Mouse (Mus musculus) intestine, embryonic 15.5 days (tissue): Measurements from ENCODE around the gene S100a11. TPM values are rescaled to one million over a fixed set of nuclear protein-coding genes. Genes with fewer than 3 reads are reported as not detected.

Source experiments
- ATAC-seq: fragments of 200-750 bp; cut with Nextera tagmentation; 2 replicates; pipeline ENCODE4 v1.8.0; 2017; ENCODE audit warnings: moderate TSS enrichment, moderate library complexity
- H3K27ac ChIP-seq: fragments of 300-500 bp; sonication (generic); 2 replicates; pipeline ENCODE4 v1.5.1; 2015; ENCODE audit warnings: mild to moderate bottlenecking, inconsistent platforms
- H3K27me3 ChIP-seq: fragments of 300-500 bp; sonication (generic); replicated peaks from 2 replicates; pipeline ENCODE4 v1.6.1; 2015; ENCODE audit warnings: inconsistent platforms
- H3K36me3 ChIP-seq: fragments of 300-500 bp; sonication (generic); 2 replicates; pipeline ENCODE4 v1.6.1; 2015; ENCODE audit warnings: inconsistent platforms
- H3K4me1 ChIP-seq: fragments of 300-500 bp; sonication (generic); replicated peaks from 2 replicates; pipeline ENCODE4 v1.6.1; 2015; ENCODE audit warnings: inconsistent platforms
- H3K4me2 ChIP-seq: fragments of 300-500 bp; sonication (generic); replicated peaks from 2 replicates; pipeline ENCODE4 v1.6.1; 2015; ENCODE audit warnings: mild to moderate bottlenecking, inconsistent platforms
- H3K4me3 ChIP-seq: fragments of 300-500 bp; sonication (generic); replicated peaks from 2 replicates; pipeline ENCODE4 v1.5.1; 2015; ENCODE audit warnings: inconsistent platforms
- H3K9ac ChIP-seq: fragments of 300-500 bp; sonication (generic); 2 replicates; pipeline ENCODE4 v1.6.1; 2015; ENCODE audit warnings: inconsistent platforms
- H3K9me3 ChIP-seq: fragments of 300-500 bp; sonication (generic); 2 replicates; pipeline ENCODE4 v1.6.1; 2016; ENCODE audit warnings: inconsistent platforms
- WGBS: fragments of 180-500 bp; shearing (Covaris S2); methylation state at CpG from one replicate; pipeline ENCODE4 v1.1.7; 2015; 5-methylcytosine and 5-hydroxymethylcytosine counted together
- polyA plus RNA-seq: library from polyadenylated mRNA; unstranded; fragments of >200 nt; fragmentation: Nextera tagmentation; extraction: Ambion mirVana; gene quantifications from 2 replicates; pipeline ENCODE4 v1.2.1, GENCODE M21; 2015

The S100a11 gene
- polyA plus RNA-seq, 1 experiment from 2014 or later, result 951 TPM

DNA sequence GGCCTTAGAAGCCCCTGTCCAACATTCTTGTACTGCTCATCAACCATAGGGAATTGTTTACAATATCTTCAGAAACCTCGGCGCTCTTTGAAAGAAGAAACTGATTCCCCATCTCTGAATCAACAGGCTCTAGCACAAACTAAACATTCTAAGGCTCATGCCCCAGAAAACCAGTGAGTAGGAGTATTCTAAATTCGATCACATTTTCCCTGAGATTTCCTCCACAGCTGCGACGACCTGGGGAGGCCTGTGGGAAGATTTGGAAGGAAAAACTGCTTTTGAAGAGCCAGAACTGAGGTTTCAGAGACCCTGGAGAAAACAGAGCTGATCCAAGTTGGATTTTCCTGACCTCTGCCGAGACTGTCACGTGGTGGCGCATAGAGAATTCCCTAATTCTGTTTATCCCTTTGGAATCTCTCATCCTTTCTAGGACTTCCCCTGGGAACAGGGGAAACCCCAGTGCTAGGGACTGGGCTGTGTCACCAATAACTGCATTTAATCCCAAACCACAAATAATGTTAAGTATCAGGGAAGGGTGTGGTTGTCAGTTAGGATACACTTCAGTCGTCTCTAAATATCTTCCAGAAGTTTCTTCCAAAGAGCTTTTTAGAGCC, 33.6 kb downstream of the S100a11 start:
- ATAC-seq, result no peak

DNA sequence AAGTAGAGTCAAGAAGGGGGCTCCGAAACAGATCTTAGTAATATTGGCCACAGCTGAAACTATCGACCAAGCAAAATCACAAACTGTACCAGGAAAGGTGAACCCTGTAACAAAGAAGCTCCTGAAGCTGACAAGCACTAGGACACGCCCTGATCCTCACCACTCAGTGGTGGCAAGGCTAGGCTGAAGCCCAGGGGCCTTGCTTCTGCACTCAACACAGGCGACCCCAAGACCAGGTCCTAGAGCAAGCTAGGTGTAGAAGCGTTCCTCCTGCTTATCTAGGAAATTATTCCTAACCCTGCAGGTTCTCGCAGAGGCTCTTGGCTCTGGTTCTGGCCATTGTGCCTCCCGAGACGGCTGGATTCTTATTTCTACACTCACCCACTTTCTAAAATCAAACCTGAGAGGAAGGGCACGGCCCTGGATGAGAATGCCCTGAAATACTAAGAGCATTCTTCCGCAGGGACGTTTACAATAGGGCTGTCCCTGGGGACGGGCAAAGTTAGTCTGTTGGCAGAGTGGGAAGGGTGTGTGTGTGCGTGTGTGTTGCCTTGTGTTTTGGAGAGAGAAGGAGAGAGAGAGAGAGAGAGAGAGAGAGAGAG, 34.2 kb downstream of the S100a11 start:
- no peaks in the 10 kb centered on the region for H3K36me3 ChIP-seq
- H3K27ac ChIP-seq, result peak overlapping the region; percentile 77
- no peaks in the 10 kb centered on the region for H3K9me3 ChIP-seq
- H3K4me2 ChIP-seq, result peak overlapping the region; percentile 76
- 14% methylated on average over 13 of the region's 13 CpGs for WGBS
- H3K4me3 ChIP-seq, result peak overlapping the region; percentile 70
- no peaks in the 10 kb centered on the region for H3K27me3 ChIP-seq
- H3K9ac ChIP-seq, result 0 out of 2 replicates have a peak overlapping the region, but pooled peaks have one; percentile 34
- H3K4me1 ChIP-seq, result peaks cover 23% of the 10 kb centered on the region
- peak; percentile 48; the same call in 1 of the 2 replicates for ATAC-seq

More for the DNA sequence above, 33.6 kb downstream of the S100a11 start:
- Histone ChIP-seq H3K27me3 (no peaks in the 10 kb centered on the region), H3K4me1 (peaks cover 23% of the 10 kb centered on the region), H3K4me2 (peak overlapping the region; percentile 76), H3K9me3 (no peaks in the 10 kb centered on the region), H3K4me3 (no peak overlapping the region), H3K9ac (0 out of 2 replicates have a peak overlapping the region, but pooled peaks have one; percentile 34), H3K36me3 (no peaks in the 10 kb centered on the region), H3K27ac (peak overlapping the region; percentile 77)
- 44% methylated on average over 9 of the region's 9 CpGs for WGBS

DNA sequence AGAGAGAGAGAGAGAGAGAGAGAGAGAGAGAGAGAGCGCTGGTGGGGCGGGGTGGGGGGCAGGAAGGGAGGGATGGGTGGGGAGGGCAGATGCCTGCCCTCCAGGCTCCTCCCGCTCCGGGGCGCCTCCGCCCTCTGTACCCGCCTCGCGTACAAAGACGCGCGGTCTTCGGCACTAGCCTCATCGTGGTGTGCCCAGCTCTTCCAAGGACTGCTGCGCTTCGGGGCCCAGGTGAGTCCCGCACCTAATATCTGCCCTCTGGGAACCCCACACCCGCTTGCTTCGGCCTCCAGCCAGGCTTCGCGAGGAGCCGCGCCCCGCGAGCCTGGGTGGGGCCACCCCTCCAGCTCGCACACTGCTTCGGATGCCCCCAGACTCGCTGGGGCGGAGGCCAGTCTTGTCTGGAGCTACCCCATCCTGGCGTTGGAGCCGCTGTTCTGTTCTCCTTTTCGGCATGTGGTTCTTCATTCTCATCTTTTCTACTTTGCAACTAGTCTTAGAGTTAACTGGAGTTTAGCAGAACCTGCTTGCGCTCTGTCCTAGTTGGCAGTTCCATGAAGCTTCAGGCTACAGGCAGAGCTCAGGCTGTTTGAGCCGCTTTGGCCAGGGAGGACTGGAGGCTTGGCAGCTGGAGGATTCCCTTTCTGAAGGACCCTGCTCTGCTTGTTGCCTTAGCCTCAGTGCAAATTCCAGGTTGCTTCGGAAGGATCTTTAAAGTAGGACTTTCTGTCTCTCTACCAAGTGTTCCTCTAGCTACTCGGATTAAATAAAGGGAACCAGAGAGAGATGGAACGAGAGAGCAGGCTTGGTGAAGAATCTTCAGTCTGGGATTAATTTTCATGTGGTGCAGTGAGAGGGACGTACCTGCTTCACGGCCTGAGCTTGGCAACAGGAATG, 34.9 kb downstream of the S100a11 start, which contains the start of gene S100a10:
S100a10 (plus strand) TSS at position 100 of the 897 bp plus-strand sequence.
- peak within 1 kb of the TSS; percentile 94 for H3K27ac ChIP-seq
- H3K9ac ChIP-seq, result peak within 1 kb of the TSS; percentile 89
- WGBS, result under 1% methylated on average over 39 of the region's 39 CpGs
- no peaks in the 10 kb centered on the region for H3K9me3 ChIP-seq
- ATAC-seq, result peak; percentile 91
- no peaks in the 10 kb centered on the region for H3K27me3 ChIP-seq
- peak within 1 kb of the TSS; percentile 76 for H3K4me2 ChIP-seq
- peaks cover 23% of the 10 kb centered on the region for H3K4me1 ChIP-seq
- H3K36me3 ChIP-seq, result no peaks in the 10 kb centered on the region
- peak within 1 kb of the TSS; percentile 70 for H3K4me3 ChIP-seq

DNA sequence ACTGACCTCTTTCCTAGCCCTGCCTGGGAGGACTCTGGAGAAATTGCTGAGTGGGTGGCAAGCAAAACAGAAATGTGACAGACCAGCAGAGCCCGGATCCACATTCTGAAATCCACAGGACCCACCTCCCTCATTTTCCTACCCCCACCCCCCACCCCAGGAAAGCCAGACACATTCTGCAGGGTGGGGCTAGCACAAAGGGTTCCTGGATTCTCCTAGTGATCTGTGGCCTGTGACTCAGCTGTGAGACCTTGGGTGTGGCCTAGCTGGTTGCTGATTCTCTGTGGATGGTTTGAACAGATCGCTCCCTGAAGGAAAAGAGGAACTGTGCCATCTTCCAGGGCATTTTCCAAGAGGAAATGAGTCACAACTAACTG, 35.6 kb downstream of the S100a11 start:
- Histone ChIP-seq H3K4me2 (peak overlapping the region; percentile 76), H3K4me1 (peaks cover 23% of the 10 kb centered on the region), H3K9me3 (no peaks in the 10 kb centered on the region), H3K27ac (peak overlapping the region; percentile 94), H3K4me3 (peak overlapping the region; percentile 70), H3K27me3 (no peaks in the 10 kb centered on the region), H3K9ac (peak overlapping the region; percentile 89), H3K36me3 (0 out of 2 replicates have a peak, but pooled peaks cover under 1% of the 10 kb centered on the region)
- WGBS, result 17% methylated on average over 2 of the region's 2 CpGs
- ATAC-seq, result peak; percentile 81

DNA sequence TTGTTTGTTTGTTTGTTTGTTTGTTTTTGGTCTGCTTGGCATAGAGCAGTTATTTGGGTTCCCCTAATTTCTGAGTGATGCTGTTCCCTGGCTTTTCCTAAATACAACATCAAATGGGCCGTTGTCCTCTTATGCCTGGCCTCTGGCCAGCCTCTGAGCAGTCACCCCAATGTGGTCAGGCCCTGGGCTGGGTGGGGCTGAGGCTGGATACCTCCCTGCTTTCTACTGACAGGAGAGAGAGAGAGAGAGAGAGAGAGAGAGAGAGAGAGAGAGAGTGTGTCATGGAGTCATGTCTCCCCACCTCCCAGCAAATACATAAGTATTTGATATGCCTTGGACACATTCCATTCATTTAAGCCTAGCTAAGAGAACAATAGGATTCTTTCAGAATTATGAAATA, 36.3 kb downstream of the S100a11 start:
- Histone ChIP-seq H3K27me3 (no peaks in the 10 kb centered on the region), H3K4me2 (peak overlapping the region; percentile 76), H3K9ac (no peak overlapping the region), H3K27ac (no peak overlapping the region), H3K4me3 (peak overlapping the region; percentile 70), H3K36me3 (0 out of 2 replicates have a peak, but pooled peaks cover 2% of the 10 kb centered on the region), H3K4me1 (peaks cover 23% of the 10 kb centered on the region), H3K9me3 (no peaks in the 10 kb centered on the region)
- ATAC-seq, result no peak
- WGBS, result 38% methylated on average over 1 of the region's 1 CpGs

DNA sequence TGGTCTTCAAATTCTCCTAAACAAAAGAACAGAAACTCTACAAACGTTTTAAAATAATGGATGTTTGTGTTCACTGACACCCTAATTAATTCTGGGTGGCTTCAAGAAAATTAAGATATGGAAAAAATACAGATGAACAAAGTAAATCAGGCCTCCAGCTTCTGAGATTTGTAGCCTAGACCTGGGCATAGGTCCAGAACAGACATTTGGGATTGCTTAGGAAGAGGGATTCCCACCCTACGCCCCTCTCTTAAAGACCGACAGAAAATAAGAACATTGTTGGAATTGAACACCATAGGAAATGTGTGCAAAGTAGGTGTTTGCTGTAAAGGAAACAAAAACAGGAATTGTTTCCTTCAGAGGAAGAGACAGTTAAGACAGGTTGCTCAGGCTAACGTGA, 37.2 kb downstream of the S100a11 start:
- Histone ChIP-seq H3K9me3 (no peaks in the 10 kb centered on the region), H3K4me3 (no peak overlapping the region), H3K4me2 (peak overlapping the region; percentile 41), H3K9ac (no peak overlapping the region), H3K27me3 (no peaks in the 10 kb centered on the region), H3K4me1 (peaks cover 23% of the 10 kb centered on the region), H3K27ac (no peak overlapping the region), H3K36me3 (0 out of 2 replicates have a peak, but pooled peaks cover 2% of the 10 kb centered on the region)
- WGBS, result 46% methylated on average over 4 of the region's 4 CpGs
- no peak for ATAC-seq

DNA sequence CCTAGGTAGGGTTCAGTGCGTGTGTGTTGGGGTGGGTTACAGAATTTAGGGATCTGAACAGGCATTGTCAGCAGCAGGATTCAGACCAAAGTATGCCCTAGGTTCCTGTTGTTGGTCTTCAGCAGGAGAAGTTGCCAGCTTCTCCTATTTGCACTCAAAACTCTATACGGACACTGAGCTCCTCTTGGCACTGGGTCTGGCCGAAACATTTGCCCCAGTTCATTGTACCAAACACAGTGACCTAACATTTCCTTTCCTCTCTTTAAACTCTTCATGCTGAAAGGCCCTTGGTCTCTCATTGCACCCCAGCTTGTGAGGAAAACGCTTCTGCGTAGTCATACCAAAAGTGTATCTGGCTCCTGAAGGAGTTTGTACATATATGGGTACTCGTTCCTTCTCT, 39.7 kb downstream of the S100a11 start:
- H3K27me3 ChIP-seq, result no peaks in the 10 kb centered on the region
- H3K27ac ChIP-seq, result no peak overlapping the region
- 85% methylated on average over 6 of the region's 6 CpGs for WGBS
- no peak overlapping the region for H3K4me2 ChIP-seq
- H3K9me3 ChIP-seq, result no peaks in the 10 kb centered on the region
- no peak overlapping the region for H3K9ac ChIP-seq
- no peak for ATAC-seq
- peaks cover 16% of the 10 kb centered on the region for H3K4me1 ChIP-seq
- H3K36me3 ChIP-seq, result 0 out of 2 replicates have a peak, but pooled peaks cover 2% of the 10 kb centered on the region
- H3K4me3 ChIP-seq, result no peak overlapping the region

DNA sequence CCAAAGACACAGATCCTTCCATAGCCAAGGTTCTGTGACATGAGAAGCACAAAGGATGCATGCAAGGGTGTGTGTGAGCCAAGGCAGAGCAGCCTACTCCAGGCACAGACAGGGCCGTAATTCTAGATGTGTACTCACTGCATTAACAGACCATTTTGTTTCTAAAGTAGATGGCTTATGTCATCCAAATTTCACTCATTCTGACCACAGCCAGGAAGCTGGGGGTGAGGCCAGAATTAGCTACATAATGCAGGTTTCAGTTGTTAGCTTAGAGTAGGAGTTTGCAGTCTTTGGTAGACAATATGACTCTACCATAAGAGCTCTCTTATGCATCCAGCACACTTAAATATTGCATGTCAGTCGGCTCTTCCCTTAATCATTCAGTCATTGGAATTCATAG, 42.1 kb downstream of the S100a11 start:
- no peak overlapping the region for H3K4me2 ChIP-seq
- no peaks in the 10 kb centered on the region for H3K9me3 ChIP-seq
- ATAC-seq, result no peak
- no peak overlapping the region for H3K9ac ChIP-seq
- no peak overlapping the region for H3K27ac ChIP-seq
- H3K4me3 ChIP-seq, result no peak overlapping the region
- 0 out of 2 replicates have a peak, but pooled peaks cover 2% of the 10 kb centered on the region for H3K36me3 ChIP-seq
- WGBS, result 94% methylated on average over 2 of the region's 2 CpGs
- H3K4me1 ChIP-seq, result peaks cover 7% of the 10 kb centered on the region; the same call in 1 of the 2 replicates
- no peaks in the 10 kb centered on the region for H3K27me3 ChIP-seq

DNA sequence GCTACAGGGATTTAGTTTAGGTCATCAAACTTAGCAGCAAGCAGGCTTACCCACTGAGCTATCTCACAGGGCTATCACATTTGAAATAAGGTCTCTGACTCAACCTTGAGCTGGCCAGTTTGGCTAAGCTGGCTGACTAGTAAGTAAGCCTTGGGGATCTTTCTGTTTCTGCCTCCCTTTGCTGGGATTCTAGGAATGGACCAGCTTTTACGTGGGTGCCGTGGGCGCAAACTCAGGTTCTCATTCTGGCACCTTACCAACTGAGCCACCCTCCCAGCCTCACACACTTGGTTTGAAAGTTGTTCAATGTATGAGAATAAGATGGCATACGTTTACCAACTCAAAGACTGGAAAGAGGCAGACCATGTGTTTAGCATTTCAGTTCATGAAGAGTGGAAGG, 42.9 kb downstream of the S100a11 start:
- Histone ChIP-seq H3K9ac (no peak overlapping the region), H3K36me3 (0 out of 2 replicates have a peak, but pooled peaks cover 2% of the 10 kb centered on the region), H3K4me3 (no peak overlapping the region), H3K4me1 (0 out of 2 replicates have a peak, but pooled peaks cover 6% of the 10 kb centered on the region), H3K27me3 (no peaks in the 10 kb centered on the region), H3K27ac (no peak overlapping the region), H3K4me2 (no peak overlapping the region), H3K9me3 (no peaks in the 10 kb centered on the region)
- 97% methylated on average over 4 of the region's 4 CpGs for WGBS
- no peak for ATAC-seq

DNA sequence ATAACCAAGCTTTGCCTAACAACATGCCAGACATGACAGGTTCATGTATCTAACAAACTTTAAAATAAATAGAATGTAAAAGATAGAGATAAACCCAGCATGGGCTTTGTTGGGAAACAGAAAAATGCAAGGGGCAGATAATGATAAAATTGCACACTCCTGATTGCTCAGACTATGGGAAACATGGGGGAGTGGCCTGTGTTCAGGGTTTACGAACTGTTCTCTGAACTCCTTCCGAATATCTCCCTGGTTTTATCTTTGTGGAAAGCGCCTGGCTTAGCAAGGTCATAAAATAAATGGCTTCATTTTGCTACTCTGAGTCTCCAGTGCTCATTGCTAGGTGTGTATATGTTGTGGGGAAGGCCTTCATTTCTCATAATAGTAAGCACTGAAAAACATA, 46.6 kb downstream of the S100a11 start:
- Histone ChIP-seq H3K4me3 (no peak overlapping the region), H3K27me3 (no peaks in the 10 kb centered on the region), H3K4me1 (0 out of 2 replicates have a peak, but pooled peaks cover 7% of the 10 kb centered on the region), H3K9ac (no peak overlapping the region), H3K9me3 (no peaks in the 10 kb centered on the region), H3K4me2 (no peak overlapping the region), H3K27ac (no peak overlapping the region), H3K36me3 (no peaks in the 10 kb centered on the region)
- ATAC-seq, result peak; percentile 61
- 68% methylated on average over 3 of the region's 3 CpGs for WGBS

DNA sequence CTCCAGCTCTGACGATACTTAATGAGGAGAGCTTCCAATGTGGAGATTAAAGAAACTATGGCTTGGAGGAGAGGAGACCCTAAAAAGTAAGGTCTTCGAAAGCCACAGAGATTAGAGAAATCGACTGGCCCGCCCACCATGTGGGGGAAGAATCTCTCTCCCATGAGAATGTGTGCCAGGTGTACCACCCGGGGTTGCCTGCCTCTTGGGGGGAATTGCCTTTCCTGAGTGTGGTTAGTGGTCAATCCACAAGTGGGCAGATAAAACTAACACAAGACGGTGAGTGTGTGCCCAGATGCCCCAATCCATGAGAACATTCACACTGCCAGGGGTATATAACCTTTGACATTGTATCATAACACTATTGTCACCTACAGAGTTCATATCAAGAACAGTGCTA, 47.4 kb downstream of the S100a11 start:
- Histone ChIP-seq H3K4me3 (no peak overlapping the region), H3K27ac (peak overlapping the region; percentile 83; the same call in 1 of the 2 replicates), H3K4me1 (0 out of 2 replicates have a peak, but pooled peaks cover 7% of the 10 kb centered on the region), H3K4me2 (no peak overlapping the region), H3K9ac (no peak overlapping the region), H3K27me3 (no peaks in the 10 kb centered on the region), H3K36me3 (no peaks in the 10 kb centered on the region), H3K9me3 (no peaks in the 10 kb centered on the region)
- ATAC-seq, result no peak
- 92% methylated on average over 6 of the region's 6 CpGs for WGBS
